Mouse (Mus musculus) MEL (cell line): Measurements from ENCODE around the gene Zfp217.

Source experiments
- EP300 ChIP-seq, 2 experiments: IDR thresholded peaks; 2 replicates each; pipeline ENCODE4 v1.6.1; 2011; ENCODE audit warnings: improper control_type of control experiment in 2 of 2, low read length in 2 of 2, low read depth in 1 of 2, mild to moderate bottlenecking in 1 of 2
- MEF2A ChIP-seq: IDR thresholded peaks from 2 replicates; pipeline ENCODE4 v1.6.1; 2014; ENCODE audit warnings: low read depth, mild to moderate bottlenecking, inconsistent platforms, low read length, improper control_type of control experiment; ENCODE audit not compliant: poor library complexity, insufficient replicate concordance, severe bottlenecking; ENCODE audit errors: extremely low read depth
- MYB ChIP-seq: IDR thresholded peaks from 2 replicates; pipeline ENCODE4 v1.6.1; 2011; ENCODE audit warnings: mild to moderate bottlenecking, low read depth, low read length, improper control_type of control experiment
- POLR2A ChIP-seq, 2 experiments: IDR thresholded peaks; 2 replicates each; pipeline ENCODE4 v1.6.1; 2011 to 2012; ENCODE audit warnings: low read length in 2 of 2, mild to moderate bottlenecking in 2 of 2, control low read depth in 1 of 2, improper control_type of control experiment in 1 of 2, low read depth in 1 of 2, moderate library complexity in 1 of 2; ENCODE audit not compliant: control insufficient read depth in 1 of 2, insufficient read depth in 1 of 2, poor library complexity in 1 of 2
- POLR2AphosphoS2 ChIP-seq: IDR thresholded peaks from 2 replicates; pipeline ENCODE4 v1.6.1; 2011; ENCODE audit warnings: low read length, improper control_type of control experiment
- RCOR1 ChIP-seq: IDR thresholded peaks from 2 replicates; pipeline ENCODE4 v1.6.1; 2012; ENCODE audit warnings: low read depth, mild to moderate bottlenecking, inconsistent platforms, low read length, improper control_type of control experiment
- TAL1 ChIP-seq: IDR thresholded peaks from 2 replicates; pipeline ENCODE4 v1.6.1; 2012; ENCODE audit warnings: mild to moderate bottlenecking, inconsistent platforms, low read length, moderate library complexity, mixed read lengths
- TBP ChIP-seq: IDR thresholded peaks from 2 replicates; pipeline ENCODE4 v1.8.0; 2011; ENCODE audit warnings: low read depth, low read length, improper control_type of control experiment
- UBTF ChIP-seq: IDR thresholded peaks from 2 replicates; pipeline ENCODE4 v1.6.1; 2012; ENCODE audit warnings: low read depth, mild to moderate bottlenecking, inconsistent platforms, low read length, improper control_type of control experiment, moderate library complexity, borderline replicate concordance; ENCODE audit not compliant: insufficient read depth
- ZKSCAN1 ChIP-seq: IDR thresholded peaks from 2 replicates; pipeline ENCODE4 v1.6.1; 2012; ENCODE audit warnings: low read depth, mild to moderate bottlenecking, inconsistent platforms, low read length, improper control_type of control experiment, moderate library complexity

DNA sequence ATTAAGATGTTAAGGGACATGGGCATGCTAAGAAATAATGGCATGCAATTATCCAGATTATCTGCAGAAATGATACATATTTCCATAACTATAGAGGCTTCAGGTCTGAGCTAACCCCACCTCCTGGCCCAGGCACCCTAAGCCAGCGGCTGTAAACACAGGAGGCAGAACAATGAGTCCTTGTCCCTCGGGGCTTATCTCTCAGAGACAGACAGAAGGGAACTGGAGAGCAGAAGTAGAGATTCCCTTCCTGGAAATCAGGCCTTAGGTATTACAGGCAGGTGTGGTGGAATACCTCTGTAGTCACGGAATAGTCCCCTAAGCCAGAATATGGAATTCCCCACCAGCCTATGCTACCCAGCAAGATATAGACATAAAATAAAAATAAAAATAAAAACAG, 11.0 kb downstream of the Zfp217 start:
- TF ChIP-seq POLR2AphosphoS2 = no peak
- peak; percentile 87 for TF ChIP-seq RCOR1
- TF ChIP-seq POLR2A (IDR thresholded peaks at IDR 0.05; ENCODE audit: control insufficient read depth in 1 of 2, insufficient read depth in 1 of 2, low read depth in 1 of 2, low read length in 2 of 2, poor library complexity in 1 of 2) = no peak
- TF ChIP-seq MEF2A = no peak
- no peak for TF ChIP-seq UBTF
- no peak for TF ChIP-seq TBP
- TF ChIP-seq MYB = no peak
- peak; percentile 93 for TF ChIP-seq TAL1
- TF ChIP-seq EP300 (IDR thresholded peaks at IDR 0.05; ENCODE audit: low read depth in 1 of 2, low read length in 2 of 2) = peak; percentile 78 to 82
- no peak for TF ChIP-seq ZKSCAN1
